Mouse (Mus musculus): Measurements from ENCODE around the gene Sesn1. TPM values are rescaled to one million over a fixed set of nuclear protein-coding genes. Genes with fewer than 3 reads are reported as not detected.

Sesn1 gene
- polyA plus RNA-seq, 1 experiment from 2014 or later: 20.3 TPM

GRCm38 (mm10) chr10:41890537-41890936 is 80.8 kb downstream of the Sesn1 start:
- Histone ChIP-seq H3K4me2 (no peak overlapping the region), H3K27ac (replicated peaks) (no peak overlapping the region), H3K4me3 (replicated peaks) (no peak overlapping the region)

GRCm38 (mm10) chr10:41891312-41891711 is 81.6 kb downstream of the Sesn1 start:
- no peak overlapping the region for H3K27ac ChIP-seq (replicated peaks)
- peaks cover 16% of the 10 kb centered on the region for H3K36me3 ChIP-seq (replicated peaks)
- H3K4me2 ChIP-seq: no peak overlapping the region
- H3K4me3 ChIP-seq (replicated peaks): no peak overlapping the region
- H3K27me3 ChIP-seq: no peaks in the 10 kb centered on the region
- no peak overlapping the region for H3K9ac ChIP-seq
- no peaks in the 10 kb centered on the region for H3K9me3 ChIP-seq (replicated peaks)
- H3K4me1 ChIP-seq (replicated peaks): peaks cover 41% of the 10 kb centered on the region
- ATAC-seq (ENCODE audit: insufficient read depth): no peak
- 73% methylated on average over 4 of the region's 4 CpGs for WGBS (ENCODE audit: insufficient replicate concordance)

More at GRCm38 (mm10) chr10:41890537-41890936, 80.8 kb downstream of the Sesn1 start:
- no peak for ATAC-seq (ENCODE audit: insufficient read depth)
- H3K9me3 ChIP-seq (replicated peaks): no peaks in the 10 kb centered on the region
- H3K4me1 ChIP-seq (replicated peaks): peaks cover 39% of the 10 kb centered on the region
- no peak overlapping the region for H3K9ac ChIP-seq
- peaks cover 10% of the 10 kb centered on the region for H3K36me3 ChIP-seq (replicated peaks)
- no peaks in the 10 kb centered on the region for H3K27me3 ChIP-seq

GRCm38 (mm10) chr10:41893433-41894411 is 84.0 kb downstream of the Sesn1 start:
- no peak for ATAC-seq (ENCODE audit: insufficient read depth)
- peaks cover 28% of the 10 kb centered on the region for H3K4me1 ChIP-seq (replicated peaks)
- H3K36me3 ChIP-seq (replicated peaks): peaks cover 33% of the 10 kb centered on the region
- no peaks in the 10 kb centered on the region for H3K27me3 ChIP-seq
- no peak overlapping the region for H3K9ac ChIP-seq
- H3K4me3 ChIP-seq (replicated peaks): no peak overlapping the region
- 0 out of 2 replicates have a peak overlapping the region, but pooled peaks have one; percentile 19 for H3K27ac ChIP-seq (replicated peaks)
- H3K4me2 ChIP-seq: no peak overlapping the region
- WGBS (ENCODE audit: insufficient replicate concordance): 49% methylated on average over 4 of the region's 4 CpGs
- H3K9me3 ChIP-seq (replicated peaks): no peaks in the 10 kb centered on the region

- ATAC-seq (ENCODE audit: insufficient read depth): no peak
- Histone ChIP-seq H3K4me3 (replicated peaks) (no peak overlapping the region), H3K4me2 (no peak overlapping the region), H3K4me1 (replicated peaks) (peaks cover 14% of the 10 kb centered on the region; the same call in 1 of the 2 replicates), H3K27ac (replicated peaks) (no peak overlapping the region), H3K9ac (no peak overlapping the region), H3K36me3 (replicated peaks) (peaks cover 55% of the 10 kb centered on the region), H3K9me3 (replicated peaks) (no peaks in the 10 kb centered on the region), H3K27me3 (no peaks in the 10 kb centered on the region)
Measured at GRCm38 (mm10) chr10:41896425-41896824, 86.7 kb downstream of the Sesn1 start.

- WGBS (ENCODE audit: insufficient replicate concordance): 79% methylated on average over 2 of the region's 2 CpGs
- no peak for ATAC-seq (ENCODE audit: insufficient read depth)
Measured at GRCm38 (mm10) chr10:41896865-41897264, 87.1 kb downstream of the Sesn1 start.

GRCm38 (mm10) chr10:41901456-41901855 is 91.7 kb downstream of the Sesn1 start:
- no peak overlapping the region for H3K4me3 ChIP-seq (replicated peaks)
- H3K9me3 ChIP-seq (replicated peaks): no peaks in the 10 kb centered on the region
- ATAC-seq (ENCODE audit: insufficient read depth): no peak
- H3K9ac ChIP-seq: no peak overlapping the region
- H3K4me2 ChIP-seq: no peak overlapping the region
- WGBS (ENCODE audit: insufficient replicate concordance): 87% methylated on average over 8 of the region's 8 CpGs
- no peaks in the 10 kb centered on the region for H3K4me1 ChIP-seq (replicated peaks)
- peaks cover 83% of the 10 kb centered on the region for H3K36me3 ChIP-seq (replicated peaks)
- H3K27ac ChIP-seq (replicated peaks): no peak overlapping the region
- no peaks in the 10 kb centered on the region for H3K27me3 ChIP-seq

More at GRCm38 (mm10) chr10:41896865-41897264, 87.1 kb downstream of the Sesn1 start:
- no peaks in the 10 kb centered on the region for H3K9me3 ChIP-seq (replicated peaks)
- peaks cover 59% of the 10 kb centered on the region for H3K36me3 ChIP-seq (replicated peaks)
- H3K4me3 ChIP-seq (replicated peaks): no peak overlapping the region
- no peaks in the 10 kb centered on the region for H3K27me3 ChIP-seq
- no peak overlapping the region for H3K9ac ChIP-seq
- no peak overlapping the region for H3K27ac ChIP-seq (replicated peaks)
- H3K4me1 ChIP-seq (replicated peaks): peaks cover 14% of the 10 kb centered on the region; the same call in 1 of the 2 replicates
- no peak overlapping the region for H3K4me2 ChIP-seq

- WGBS (ENCODE audit: insufficient replicate concordance): 87% methylated on average over 6 of the region's 6 CpGs
- H3K36me3 ChIP-seq (replicated peaks): peaks cover 83% of the 10 kb centered on the region
- H3K27me3 ChIP-seq: no peaks in the 10 kb centered on the region
- H3K4me2 ChIP-seq: no peak overlapping the region
- no peaks in the 10 kb centered on the region for H3K9me3 ChIP-seq (replicated peaks)
- H3K27ac ChIP-seq (replicated peaks): no peak overlapping the region
- no peak for ATAC-seq (ENCODE audit: insufficient read depth)
- no peak overlapping the region for H3K9ac ChIP-seq
- no peak overlapping the region for H3K4me3 ChIP-seq (replicated peaks)
- no peaks in the 10 kb centered on the region for H3K4me1 ChIP-seq (replicated peaks)
Measured at GRCm38 (mm10) chr10:41901864-41902263, 92.1 kb downstream of the Sesn1 start.

- no peak for ATAC-seq (ENCODE audit: insufficient read depth)
- 90% methylated on average over 11 of the region's 11 CpGs for WGBS (ENCODE audit: insufficient replicate concordance)
- H3K9me3 ChIP-seq (replicated peaks): no peaks in the 10 kb centered on the region
- no peak overlapping the region for H3K4me2 ChIP-seq
- no peaks in the 10 kb centered on the region for H3K27me3 ChIP-seq
- peaks cover 33% of the 10 kb centered on the region for H3K4me1 ChIP-seq (replicated peaks)
- no peak overlapping the region for H3K27ac ChIP-seq (replicated peaks)
- no peak overlapping the region for H3K9ac ChIP-seq
- peaks cover 64% of the 10 kb centered on the region for H3K36me3 ChIP-seq (replicated peaks)
- H3K4me3 ChIP-seq (replicated peaks): no peak overlapping the region
Measured at GRCm38 (mm10) chr10:41907473-41907872, 97.7 kb downstream of the Sesn1 start.

GRCm38 (mm10) chr10:41907950-41908349 is 98.2 kb downstream of the Sesn1 start:
- Histone ChIP-seq H3K27ac (replicated peaks) (no peak overlapping the region), H3K9ac (no peak overlapping the region), H3K4me3 (replicated peaks) (no peak overlapping the region), H3K27me3 (no peaks in the 10 kb centered on the region), H3K4me2 (no peak overlapping the region), H3K9me3 (replicated peaks) (no peaks in the 10 kb centered on the region), H3K4me1 (replicated peaks) (peaks cover 38% of the 10 kb centered on the region), H3K36me3 (replicated peaks) (peaks cover 60% of the 10 kb centered on the region)
- WGBS (ENCODE audit: insufficient replicate concordance): 83% methylated on average over 4 of the region's 4 CpGs
- no peak for ATAC-seq (ENCODE audit: insufficient read depth)

- Histone ChIP-seq H3K4me1 (replicated peaks) (peaks cover 46% of the 10 kb centered on the region), H3K4me3 (replicated peaks) (no peak overlapping the region), H3K27me3 (no peaks in the 10 kb centered on the region), H3K36me3 (replicated peaks) (peaks cover 50% of the 10 kb centered on the region), H3K27ac (replicated peaks) (no peak overlapping the region), H3K9me3 (replicated peaks) (no peaks in the 10 kb centered on the region), H3K4me2 (no peak overlapping the region), H3K9ac (no peak overlapping the region)
- WGBS (ENCODE audit: insufficient replicate concordance): 82% methylated on average over 6 of the region's 6 CpGs
- no peak for ATAC-seq (ENCODE audit: insufficient read depth)
Measured at GRCm38 (mm10) chr10:41908899-41909298, 99.2 kb downstream of the Sesn1 start.

- Histone ChIP-seq H3K4me3 (replicated peaks) (peak overlapping the region; percentile 14; the same call in 1 of the 2 replicates), H3K27me3 (no peaks in the 10 kb centered on the region), H3K4me2 (peak overlapping the region; percentile 63), H3K9me3 (replicated peaks) (no peaks in the 10 kb centered on the region), H3K4me1 (replicated peaks) (peaks cover 49% of the 10 kb centered on the region), H3K36me3 (replicated peaks) (peaks cover 17% of the 10 kb centered on the region), H3K9ac (no peak overlapping the region), H3K27ac (replicated peaks) (peak overlapping the region; percentile 85)
- WGBS (ENCODE audit: insufficient replicate concordance): 27% methylated on average over 8 of the region's 8 CpGs
- peak; percentile 97 for ATAC-seq (ENCODE audit: insufficient read depth)
Measured at GRCm38 (mm10) chr10:41912290-41912994, 102.7 kb downstream of the Sesn1 start.
